Mouse (Mus musculus) liver, embryonic 11.5 days (tissue): ENCODE data around the gene Senp5. TPM values are rescaled to one million over a fixed set of nuclear protein-coding genes. Genes with fewer than 3 reads are reported as not detected.
"Not testable (repeated sequence)": the region's sequence is repeated elsewhere in the genome, so short reads cannot be mapped to it uniquely, and the experiment has no call there.

Experiments used
- ATAC-seq: fragments of 200-750 bp; cut with Nextera tagmentation; replicated peaks from 2 replicates; pipeline ENCODE4 v1.8.0; 2017; ENCODE audit warnings: moderate number of reproducible peaks, mild to moderate bottlenecking, moderate TSS enrichment, moderate library complexity; ENCODE audit not compliant: low FRiP score
- DNase-seq: peaks from one replicate; pipeline ENCODE4 v3.0.0-alpha.2; 2017; ENCODE audit warnings: low spot score
- H3K27ac ChIP-seq: fragments of 300-500 bp; sonication (generic); 2 replicates; pipeline ENCODE4 v1.5.1; 2014; ENCODE audit warnings: mild to moderate bottlenecking, low read depth, low read length, control low read depth
- H3K27me3 ChIP-seq: fragments of 300-500 bp; sonication (generic); replicated peaks from 2 replicates; pipeline ENCODE4 v1.6.1; 2014; ENCODE audit warnings: low read length, mixed read lengths; ENCODE audit not compliant: control insufficient read depth, insufficient read depth
- H3K36me3 ChIP-seq: fragments of 300-500 bp; sonication (generic); 2 replicates; pipeline ENCODE4 v1.6.1; 2014; ENCODE audit warnings: mild to moderate bottlenecking, low read length, moderate library complexity, mixed read lengths; ENCODE audit not compliant: control insufficient read depth, insufficient read depth
- H3K4me1 ChIP-seq: fragments of 300-500 bp; sonication (generic); replicated peaks from 2 replicates; pipeline ENCODE4 v1.6.1; 2014; ENCODE audit warnings: low read length, mixed read lengths; ENCODE audit not compliant: control insufficient read depth, insufficient read depth
- H3K4me2 ChIP-seq: fragments of 300-500 bp; sonication (generic); 2 replicates; pipeline ENCODE4 v1.6.1; 2014; ENCODE audit warnings: mild to moderate bottlenecking, control low read depth, moderate library complexity
- H3K4me3 ChIP-seq: fragments of 300-500 bp; sonication (generic); 2 replicates; pipeline ENCODE4 v1.5.1; 2014; ENCODE audit warnings: low read depth, low read length, control low read depth
- H3K9ac ChIP-seq: fragments of 300-500 bp; sonication (generic); 2 replicates; pipeline ENCODE4 v1.6.1; 2014; ENCODE audit warnings: low read depth, low read length, control low read depth
- H3K9me3 ChIP-seq: fragments of 300-500 bp; sonication (generic); 2 replicates; pipeline ENCODE4 v1.6.1; 2016; ENCODE audit warnings: low read length, inconsistent platforms, mixed read lengths; ENCODE audit not compliant: control insufficient read depth
- WGBS: fragments of 180-500 bp; shearing (Covaris S2); extraction: QIAGEN DNeasy Blood & Tissue Kit; methylation state at CpG from one replicate; pipeline ENCODE4 v1.1.7; 2014; 5-methylcytosine and 5-hydroxymethylcytosine counted together
- polyA plus RNA-seq: library from polyadenylated mRNA; unstranded; fragments of >200 nt; fragmentation: Nextera tagmentation; extraction: Ambion mirVana; gene quantifications from 2 replicates; pipeline ENCODE4 v1.2.1, GENCODE M21; 2014

Senp5 gene
- polyA plus RNA-seq, 1 experiment from 2014 or later = 13.1 TPM

DNA sequence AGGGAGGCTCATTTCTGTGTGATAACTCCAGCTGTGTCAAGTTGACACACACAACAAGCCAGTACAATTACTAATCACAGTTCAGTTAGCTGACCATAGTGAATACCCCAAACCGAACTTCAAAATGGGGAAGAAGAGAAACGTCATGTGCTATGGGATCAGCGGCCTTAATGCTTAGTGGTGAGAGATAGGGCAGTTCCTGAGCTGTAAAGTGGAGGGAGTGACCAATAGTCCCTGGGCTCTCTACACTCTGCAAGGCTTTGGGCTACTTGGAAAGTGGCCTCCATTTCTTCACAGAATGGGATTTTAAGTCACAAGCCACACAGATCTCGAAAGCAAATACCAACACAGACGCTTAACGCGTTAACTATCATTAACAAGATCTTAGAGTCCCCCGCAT is 55.8 kb downstream of the Senp5 start:
- Histone ChIP-seq H3K4me1 (peaks cover 15% of the 10 kb centered on the region), H3K9me3 (no peaks in the 10 kb centered on the region), H3K36me3 (0 out of 2 replicates have a peak, but pooled peaks cover 11% of the 10 kb centered on the region), H3K4me2 (peak overlapping the region; percentile 92), H3K27ac (peak overlapping the region; percentile 84; the same call in 1 of the 2 replicates), H3K4me3 (peak overlapping the region; percentile 84), H3K9ac (peak overlapping the region; percentile 84), H3K27me3 (no peaks in the 10 kb centered on the region)
- 16% methylated on average over 8 of the region's 8 CpGs for WGBS
- DNase-seq = no peak
- no peak for ATAC-seq

DNA sequence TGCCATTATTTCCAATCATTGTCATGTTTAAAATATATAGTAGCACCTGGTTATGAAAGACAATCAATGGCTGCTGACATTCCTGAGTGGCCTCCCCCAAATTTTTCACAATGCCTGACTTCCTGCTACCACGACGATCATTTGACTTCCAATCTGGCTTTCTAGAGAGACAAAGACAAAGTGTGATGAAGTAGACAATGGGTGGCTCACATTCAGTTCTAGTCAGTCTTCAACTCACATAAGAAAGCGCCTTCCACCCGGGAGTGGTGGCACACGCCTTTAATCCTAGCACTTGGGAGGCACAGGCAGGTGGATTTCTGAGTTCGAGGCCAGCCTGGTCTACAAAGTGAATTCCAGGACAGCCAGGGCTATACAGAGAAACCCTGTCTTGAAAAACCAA is 57.1 kb downstream of the Senp5 start:
- ATAC-seq = not testable (repeated sequence)
- H3K4me2 ChIP-seq = peak overlapping the region; percentile 92; the same call in 1 of the 2 replicates

GRCm38 (mm10) chr16:31945372-31945771 is 57.7 kb downstream of the Senp5 start:
- no peak for ATAC-seq
- DNase-seq = no peak
- Histone ChIP-seq H3K9ac (no peak overlapping the region), H3K36me3 (0 out of 2 replicates have a peak, but pooled peaks cover 3% of the 10 kb centered on the region), H3K9me3 (no peaks in the 10 kb centered on the region), H3K27ac (no peak overlapping the region), H3K27me3 (no peaks in the 10 kb centered on the region), H3K4me1 (peaks cover 15% of the 10 kb centered on the region), H3K4me2 (no peak overlapping the region), H3K4me3 (no peak overlapping the region)
- WGBS = 80% methylated on average over 6 of the region's 6 CpGs

More for the DNA sequence above, 57.1 kb downstream of the Senp5 start:
- not testable (repeated sequence) for H3K36me3 ChIP-seq, H3K9me3 ChIP-seq, H3K4me3 ChIP-seq, DNase-seq, H3K9ac ChIP-seq, H3K27ac ChIP-seq, H3K27me3 ChIP-seq
- 84% methylated on average over 6 of the region's 6 CpGs for WGBS
- peaks cover 15% of the 10 kb centered on the region for H3K4me1 ChIP-seq

DNA sequence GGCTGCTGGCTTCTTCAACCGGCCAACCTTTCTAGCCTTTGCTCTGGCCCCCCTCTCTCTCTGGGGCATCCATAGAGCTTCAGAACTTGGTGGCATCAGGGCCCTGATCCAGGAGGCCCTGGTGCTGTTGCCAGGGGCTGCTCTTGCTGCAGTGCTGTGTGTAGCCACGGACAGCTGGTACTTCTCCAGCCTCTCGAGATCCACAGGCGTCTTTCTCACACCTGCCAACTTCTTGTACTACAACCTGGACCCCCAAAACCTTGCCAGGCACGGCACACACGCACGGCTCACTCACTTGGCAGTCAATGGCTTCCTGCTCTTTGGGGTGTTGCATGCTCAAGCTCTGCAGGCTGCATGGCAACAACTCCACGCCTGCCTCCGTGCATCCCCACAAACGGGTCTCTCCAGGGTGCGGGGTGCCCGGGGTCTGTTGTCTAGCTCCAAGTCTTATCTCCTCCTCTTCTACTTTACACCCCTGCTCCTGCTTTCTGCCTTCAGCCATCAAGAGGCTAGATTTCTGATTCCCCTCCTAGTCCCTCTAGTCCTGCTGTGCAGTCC is 58.3 kb downstream of the Senp5 start:
- no peak for ATAC-seq
- WGBS = 86% methylated on average over 12 of the region's 12 CpGs
- no peak overlapping the region for H3K27ac ChIP-seq
- H3K9me3 ChIP-seq = no peaks in the 10 kb centered on the region
- no peak for DNase-seq
- peaks cover 15% of the 10 kb centered on the region for H3K4me1 ChIP-seq
- H3K4me3 ChIP-seq = no peak overlapping the region
- no peak overlapping the region for H3K4me2 ChIP-seq
- no peaks in the 10 kb centered on the region for H3K27me3 ChIP-seq
- H3K36me3 ChIP-seq = no peaks in the 10 kb centered on the region
- no peak overlapping the region for H3K9ac ChIP-seq

DNA sequence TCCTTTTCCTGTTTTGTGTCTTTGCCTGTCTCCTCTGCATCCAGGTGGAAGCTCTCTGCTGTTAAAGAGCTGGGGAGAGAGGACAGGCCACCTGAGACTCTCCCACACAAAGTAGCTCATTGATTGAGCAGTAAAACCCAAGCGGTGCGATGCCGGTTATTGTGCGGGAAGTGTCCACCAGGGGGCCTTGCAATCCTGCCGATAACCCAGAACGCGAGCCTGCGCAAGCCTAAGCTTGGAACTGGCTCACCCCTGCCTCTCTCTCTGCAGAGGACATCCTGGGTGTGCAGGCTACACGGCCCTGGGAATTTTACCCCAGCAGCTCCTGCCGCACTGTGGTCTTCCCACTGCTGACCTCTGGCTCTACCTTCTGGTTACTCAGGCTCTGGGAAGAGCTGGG is 59.1 kb downstream of the Senp5 start:
- ATAC-seq = 0 out of 2 replicates have a peak, but pooled peaks have one; percentile 44
- WGBS = 4% methylated on average over 10 of the region's 10 CpGs
- Histone ChIP-seq H3K9ac (no peak overlapping the region), H3K4me2 (no peak overlapping the region), H3K4me1 (peaks cover 11% of the 10 kb centered on the region), H3K36me3 (no peaks in the 10 kb centered on the region), H3K4me3 (no peak overlapping the region), H3K27me3 (no peaks in the 10 kb centered on the region), H3K27ac (no peak overlapping the region), H3K9me3 (no peaks in the 10 kb centered on the region)
- peak; percentile 78 for DNase-seq

- Histone ChIP-seq H3K27ac (no peak overlapping the region), H3K4me1 (no peaks in the 10 kb centered on the region; the same call in 1 of the 2 replicates), H3K36me3 (no peaks in the 10 kb centered on the region), H3K9me3 (no peaks in the 10 kb centered on the region), H3K4me2 (peak overlapping the region; percentile 25; the same call in 1 of the 2 replicates), H3K27me3 (peaks cover 11% of the 10 kb centered on the region), H3K4me3 (no peak overlapping the region), H3K9ac (no peak overlapping the region)
- no peak for DNase-seq
- ATAC-seq = peak; percentile 58
- 43% methylated on average over 2 of the region's 2 CpGs for WGBS
Measured at GRCm38 (mm10) chr16:31940586-31940985, 62.5 kb downstream of the Senp5 start.

GRCm38 (mm10) chr16:31938856-31939255 is 64.2 kb downstream of the Senp5 start:
- Histone ChIP-seq H3K27ac (no peak overlapping the region), H3K4me1 (peaks cover under 1% of the 10 kb centered on the region), H3K27me3 (peaks cover 28% of the 10 kb centered on the region), H3K4me2 (no peak overlapping the region), H3K36me3 (no peaks in the 10 kb centered on the region), H3K4me3 (no peak overlapping the region), H3K9me3 (no peaks in the 10 kb centered on the region), H3K9ac (no peak overlapping the region)
- ATAC-seq = no peak
- WGBS = 59% methylated on average over 6 of the region's 6 CpGs
- DNase-seq = no peak

GRCm38 (mm10) chr16:31936568-31936967 is 66.5 kb downstream of the Senp5 start:
- Histone ChIP-seq H3K9ac (no peak overlapping the region), H3K4me2 (no peak overlapping the region), H3K36me3 (no peaks in the 10 kb centered on the region), H3K9me3 (no peaks in the 10 kb centered on the region), H3K4me1 (peaks cover 7% of the 10 kb centered on the region), H3K4me3 (no peak overlapping the region), H3K27ac (no peak overlapping the region), H3K27me3 (peaks cover 40% of the 10 kb centered on the region)
- 81% methylated on average over 4 of the region's 4 CpGs for WGBS
- DNase-seq (no peak), ATAC-seq (no peak)
